Mouse (Mus musculus) heart, embryonic 12.5 days (tissue): Measurements from ENCODE around the gene Taf11. TPM values are rescaled to one million over a fixed set of nuclear protein-coding genes. Genes with fewer than 3 reads are reported as not detected.

Experiments
- ATAC-seq: fragments of 200-750 bp; cut with Nextera tagmentation; 2 replicates; pipeline ENCODE4 v1.8.0; 2017; ENCODE audit warnings: moderate TSS enrichment, moderate library complexity; ENCODE audit not compliant: insufficient number of reproducible peaks, low FRiP score
- H3K27ac ChIP-seq: fragments of 300-500 bp; sonication (generic); 2 replicates; pipeline ENCODE4 v1.5.1; 2016; ENCODE audit warnings: mild to moderate bottlenecking, moderate library complexity; ENCODE audit not compliant: poor library complexity, severe bottlenecking
- H3K27me3 ChIP-seq: fragments of 300-500 bp; sonication (generic); replicated peaks from 2 replicates; pipeline ENCODE4 v1.6.1; 2016; ENCODE audit warnings: mild to moderate bottlenecking, moderate library complexity
- H3K36me3 ChIP-seq: fragments of 300-500 bp; sonication (generic); 2 replicates; pipeline ENCODE4 v1.6.1; 2016; ENCODE audit warnings: mild to moderate bottlenecking, moderate library complexity
- H3K4me1 ChIP-seq: fragments of 300-500 bp; sonication (generic); replicated peaks from 2 replicates; pipeline ENCODE4 v1.6.1; 2016; ENCODE audit warnings: mild to moderate bottlenecking
- H3K4me2 ChIP-seq: fragments of 300-500 bp; sonication (generic); 2 replicates; pipeline ENCODE4 v1.6.1; 2016; ENCODE audit warnings: mild to moderate bottlenecking, moderate library complexity
- H3K4me3 ChIP-seq: fragments of 300-500 bp; sonication (generic); 2 replicates; pipeline ENCODE4 v1.5.1; 2016; ENCODE audit warnings: mild to moderate bottlenecking
- H3K9ac ChIP-seq: fragments of 300-500 bp; sonication (generic); 2 replicates; pipeline ENCODE4 v1.6.1; 2016; ENCODE audit warnings: mild to moderate bottlenecking, moderate library complexity
- H3K9me3 ChIP-seq: fragments of 300-500 bp; sonication (generic); replicated peaks from 2 replicates; pipeline ENCODE4 v1.6.1; 2016; ENCODE audit warnings: mild to moderate bottlenecking, moderate library complexity
- WGBS: fragments of 180-500 bp; shearing (Covaris S2); methylation state at CpG from one replicate; pipeline ENCODE4 v1.1.7; 2016; 5-methylcytosine and 5-hydroxymethylcytosine counted together
- polyA plus RNA-seq: library from polyadenylated mRNA; unstranded; fragments of >200 nt; fragmentation: Nextera tagmentation; extraction: Ambion mirVana; gene quantifications from 2 replicates; pipeline ENCODE4 v1.2.1, GENCODE M21; 2016

Gene Taf11
- polyA plus RNA-seq, 1 experiment from 2014 or later = 48.6 TPM

DNA sequence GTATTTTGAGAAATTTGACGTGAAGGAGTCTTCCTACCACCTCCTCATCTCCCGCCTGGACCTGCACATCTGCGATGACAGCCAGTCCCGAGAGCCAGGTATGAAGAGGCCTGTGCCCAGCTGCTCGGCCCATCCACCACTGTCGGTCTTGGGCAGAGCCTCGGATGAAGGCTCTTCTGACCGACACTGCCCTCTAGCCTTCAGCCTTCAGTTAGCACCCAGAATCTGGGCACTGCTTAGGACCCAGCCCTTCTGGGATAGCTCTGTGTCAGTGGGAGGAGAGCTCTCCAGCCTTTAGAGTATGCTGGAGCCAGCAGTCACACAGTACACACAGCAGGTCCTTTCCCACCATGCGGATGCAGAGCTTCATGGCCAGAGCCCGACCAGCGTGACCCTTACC is 28.1 kb downstream of the Taf11 start:
- H3K4me2 ChIP-seq = no peak overlapping the region
- no peaks in the 10 kb centered on the region for H3K9me3 ChIP-seq
- no peak overlapping the region for H3K9ac ChIP-seq
- no peak overlapping the region for H3K4me3 ChIP-seq
- H3K27me3 ChIP-seq = no peaks in the 10 kb centered on the region
- H3K27ac ChIP-seq = no peak overlapping the region
- H3K4me1 ChIP-seq = no peaks in the 10 kb centered on the region
- H3K36me3 ChIP-seq = peaks cover 74% of the 10 kb centered on the region
- no peak for ATAC-seq
- WGBS = 66% methylated on average over 11 of the region's 11 CpGs

DNA sequence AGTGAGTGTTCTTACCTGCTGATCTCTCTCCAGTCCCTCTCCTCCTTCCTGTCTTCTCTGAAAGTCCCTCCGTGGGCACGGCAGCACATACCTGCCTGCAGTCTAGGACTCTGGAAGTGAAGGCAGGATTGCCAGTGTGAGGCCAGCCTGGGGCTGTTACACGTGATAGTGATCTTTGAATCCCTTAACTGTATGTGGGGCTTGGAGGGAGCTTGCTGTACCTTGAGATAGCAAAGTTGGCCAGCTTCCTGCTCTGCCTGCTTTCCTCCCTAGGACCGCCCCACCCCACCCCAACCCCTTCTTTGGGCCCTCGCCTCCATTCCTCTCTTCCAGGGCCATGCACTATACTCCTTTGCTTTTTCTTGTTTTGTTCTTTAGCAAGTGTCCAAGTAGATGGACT is 35.1 kb downstream of the Taf11 start:
- Histone ChIP-seq H3K36me3 (peaks cover 16% of the 10 kb centered on the region; the same call in 1 of the 2 replicates), H3K4me2 (no peak overlapping the region), H3K27ac (no peak overlapping the region), H3K9me3 (no peaks in the 10 kb centered on the region), H3K4me1 (peaks cover 15% of the 10 kb centered on the region), H3K4me3 (no peak overlapping the region), H3K9ac (no peak overlapping the region), H3K27me3 (no peaks in the 10 kb centered on the region)
- no peak for ATAC-seq
- WGBS = 43% methylated on average over 5 of the region's 5 CpGs

DNA sequence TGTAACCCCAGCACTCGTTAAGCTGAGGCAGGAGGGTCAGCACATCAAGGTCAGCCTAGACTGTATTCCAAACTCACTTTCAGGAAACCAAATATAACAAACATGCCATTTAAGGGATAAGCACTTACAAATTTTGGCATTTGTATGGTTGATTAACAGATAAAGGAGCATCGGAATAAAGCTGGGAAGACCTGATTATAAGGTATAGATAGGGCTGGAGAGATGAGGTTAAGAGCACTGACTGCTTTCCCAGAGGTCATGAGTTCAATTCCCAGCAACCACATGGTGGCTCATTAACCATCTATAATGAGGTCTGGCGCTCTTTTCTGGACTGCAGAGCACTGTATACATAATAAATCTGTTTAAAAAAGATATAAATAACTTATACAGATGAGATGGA is 36.1 kb downstream of the Taf11 start:
- no peak for ATAC-seq
- Histone ChIP-seq H3K4me3 (no peak overlapping the region), H3K9ac (no peak overlapping the region), H3K27ac (no peak overlapping the region), H3K4me1 (peaks cover 15% of the 10 kb centered on the region), H3K9me3 (no peaks in the 10 kb centered on the region), H3K27me3 (no peaks in the 10 kb centered on the region), H3K36me3 (peaks cover 8% of the 10 kb centered on the region; the same call in 1 of the 2 replicates), H3K4me2 (no peak overlapping the region)
- WGBS = 77% methylated on average over 3 of the region's 3 CpGs

DNA sequence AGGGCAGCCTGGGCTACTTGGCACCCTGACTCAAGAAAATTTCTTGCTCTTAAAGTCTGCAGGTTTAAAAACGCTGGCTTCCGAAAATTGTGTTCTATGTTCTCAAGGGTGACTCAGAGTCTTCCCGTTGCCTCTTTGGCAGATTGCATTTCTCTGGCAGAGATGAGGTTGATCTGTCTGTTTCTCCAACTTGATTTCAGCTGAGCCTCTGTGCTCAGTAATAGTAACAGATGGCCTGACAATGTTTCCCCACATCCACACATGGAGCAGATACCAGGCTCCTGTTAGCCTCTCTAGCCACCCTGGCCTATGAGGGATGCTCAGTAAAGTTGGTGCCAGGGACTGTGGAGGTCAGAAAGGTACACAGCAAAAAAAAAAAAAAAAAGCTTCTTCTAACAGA is 37.8 kb downstream of the Taf11 start:
- Histone ChIP-seq H3K4me3 (no peak overlapping the region), H3K9me3 (no peaks in the 10 kb centered on the region), H3K9ac (no peak overlapping the region), H3K4me1 (peaks cover 19% of the 10 kb centered on the region), H3K36me3 (peaks cover 6% of the 10 kb centered on the region; the same call in 1 of the 2 replicates), H3K4me2 (no peak overlapping the region), H3K27ac (no peak overlapping the region), H3K27me3 (no peaks in the 10 kb centered on the region)
- no peak for ATAC-seq
- WGBS = 94% methylated on average over 3 of the region's 3 CpGs

DNA sequence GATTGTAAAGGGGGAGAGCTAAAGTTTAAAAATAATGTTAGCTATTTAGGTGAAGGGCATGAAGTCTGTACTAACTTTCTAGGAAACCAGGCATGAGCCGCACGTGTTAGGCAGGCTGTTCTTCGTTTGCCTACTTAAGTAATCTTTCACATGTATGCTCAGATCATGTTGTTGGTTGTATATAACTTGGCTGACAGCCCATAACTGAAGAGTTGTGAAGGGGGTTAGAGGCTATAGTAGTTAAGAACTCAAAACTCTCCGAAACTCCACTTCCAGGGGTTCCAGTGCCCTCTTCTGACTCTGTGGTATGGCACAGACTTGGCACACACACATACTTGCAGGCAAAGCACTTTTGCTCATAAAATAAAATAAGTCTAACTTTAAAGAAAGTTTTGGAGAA is 42.9 kb downstream of the Taf11 start:
- H3K9me3 ChIP-seq = no peaks in the 10 kb centered on the region
- no peak for ATAC-seq
- peaks cover 11% of the 10 kb centered on the region; the same call in 1 of the 2 replicates for H3K4me1 ChIP-seq
- 86% methylated on average over 4 of the region's 4 CpGs for WGBS
- peaks cover 4% of the 10 kb centered on the region; the same call in 1 of the 2 replicates for H3K36me3 ChIP-seq
- no peak overlapping the region for H3K9ac ChIP-seq
- no peak overlapping the region for H3K4me2 ChIP-seq
- no peak overlapping the region for H3K27ac ChIP-seq
- no peaks in the 10 kb centered on the region for H3K27me3 ChIP-seq
- H3K4me3 ChIP-seq = no peak overlapping the region

DNA sequence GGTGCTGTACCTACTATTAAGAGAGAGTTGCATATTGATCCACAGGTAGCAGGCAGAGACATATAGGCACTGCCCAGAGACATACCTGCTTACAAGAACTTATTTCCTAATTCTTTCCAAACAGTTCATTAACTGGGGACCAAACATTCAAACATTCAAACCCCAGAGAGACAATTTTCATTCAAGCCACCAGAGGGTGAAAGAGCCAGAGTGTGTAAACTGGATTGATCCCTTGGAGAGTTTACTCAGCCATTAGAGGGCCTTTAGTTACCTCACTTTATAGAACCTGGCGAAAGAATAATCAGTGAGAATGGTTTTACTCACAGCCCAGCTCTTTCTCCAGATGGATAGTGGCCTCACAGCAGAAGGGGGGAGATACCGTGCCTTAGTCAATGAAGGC is 44.2 kb downstream of the Taf11 start:
- Histone ChIP-seq H3K36me3 (peaks cover 4% of the 10 kb centered on the region; the same call in 1 of the 2 replicates), H3K4me2 (no peak overlapping the region)
- WGBS = 82% methylated on average over 2 of the region's 2 CpGs

DNA sequence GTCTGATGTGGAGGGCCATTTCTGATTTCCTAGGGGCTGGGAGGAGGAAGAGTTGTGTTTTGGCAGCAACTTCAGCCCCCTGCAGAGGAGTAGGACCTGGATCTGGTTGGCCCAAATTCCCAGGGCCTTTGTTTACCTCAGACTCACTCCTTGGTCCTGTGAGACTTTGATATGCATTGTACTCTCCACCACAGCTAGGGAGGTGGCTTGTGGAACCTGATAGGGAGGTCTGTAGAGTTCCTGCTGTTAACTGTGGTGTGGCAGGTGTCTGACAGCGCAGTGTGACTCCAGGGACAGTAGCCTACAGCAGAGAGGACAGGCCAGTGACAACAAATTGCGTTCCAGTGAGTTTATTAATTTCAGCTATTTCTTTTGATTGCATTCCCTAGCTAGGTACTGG is 50.5 kb downstream of the Taf11 start:
- no peak overlapping the region for H3K4me3 ChIP-seq
- no peak overlapping the region for H3K27ac ChIP-seq
- peaks cover 38% of the 10 kb centered on the region for H3K4me1 ChIP-seq
- H3K27me3 ChIP-seq = no peaks in the 10 kb centered on the region
- H3K9ac ChIP-seq = no peak overlapping the region
- H3K4me2 ChIP-seq = 0 out of 2 replicates have a peak overlapping the region, but pooled peaks have one; percentile 88
- ATAC-seq = no peak
- peaks cover 5% of the 10 kb centered on the region; the same call in 1 of the 2 replicates for H3K36me3 ChIP-seq
- WGBS = 49% methylated on average over 2 of the region's 2 CpGs
- no peaks in the 10 kb centered on the region for H3K9me3 ChIP-seq

More for the DNA sequence above, 44.2 kb downstream of the Taf11 start:
- Histone ChIP-seq H3K9me3 (no peaks in the 10 kb centered on the region), H3K27me3 (no peaks in the 10 kb centered on the region), H3K4me3 (no peak overlapping the region), H3K27ac (no peak overlapping the region), H3K4me1 (peaks cover 18% of the 10 kb centered on the region), H3K9ac (no peak overlapping the region)
- ATAC-seq = no peak

DNA sequence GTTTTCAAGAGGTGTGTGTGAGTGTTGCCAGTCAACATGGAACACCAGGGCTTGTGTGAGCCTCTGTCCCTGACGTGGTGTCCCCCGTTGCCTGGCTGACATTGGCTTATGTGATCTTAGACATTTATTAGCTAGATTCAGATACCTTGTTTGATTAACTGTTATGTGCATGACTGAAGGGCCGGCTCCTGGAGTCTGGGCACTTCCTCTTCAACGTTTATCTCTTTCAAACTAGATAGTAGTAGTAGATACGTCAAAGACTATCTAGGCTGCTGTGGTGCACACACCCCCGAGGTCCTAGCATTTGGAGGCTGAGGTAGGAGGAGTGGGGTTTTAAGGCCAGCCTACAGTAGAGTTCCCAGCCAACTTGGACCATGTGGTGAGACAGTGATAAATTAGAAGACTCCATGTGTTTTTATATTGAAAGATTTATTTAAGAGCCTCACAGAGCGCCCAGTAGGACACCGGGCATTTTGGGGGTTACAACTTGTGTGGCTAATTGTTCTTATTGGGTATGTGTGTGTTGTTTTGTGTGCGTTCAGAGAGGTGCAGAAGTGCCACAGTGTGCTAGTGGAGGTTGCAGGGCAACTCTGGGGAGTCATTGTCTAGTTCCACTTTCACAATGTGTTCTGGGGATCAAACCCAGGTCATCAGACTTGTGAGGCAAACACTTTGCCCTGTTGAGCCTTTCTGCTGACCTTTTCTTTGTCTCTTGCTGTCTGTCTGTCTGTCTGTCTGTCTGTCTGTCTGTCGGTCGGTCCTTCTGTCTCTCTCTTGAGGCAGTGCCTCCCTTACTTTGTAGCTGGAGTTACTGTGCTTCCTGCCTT is 51.8 kb downstream of the Taf11 start:
- Histone ChIP-seq H3K9me3 (no peaks in the 10 kb centered on the region), H3K9ac (peak overlapping the region; percentile 87), H3K36me3 (peaks cover 16% of the 10 kb centered on the region), H3K4me1 (peaks cover 38% of the 10 kb centered on the region), H3K27me3 (no peaks in the 10 kb centered on the region), H3K4me3 (peak overlapping the region; percentile 71), H3K27ac (0 out of 2 replicates have a peak overlapping the region, but pooled peaks have one; percentile 68), H3K4me2 (peak overlapping the region; percentile 88)
- no peak for ATAC-seq
- 35% methylated on average over 11 of the region's 11 CpGs for WGBS

DNA sequence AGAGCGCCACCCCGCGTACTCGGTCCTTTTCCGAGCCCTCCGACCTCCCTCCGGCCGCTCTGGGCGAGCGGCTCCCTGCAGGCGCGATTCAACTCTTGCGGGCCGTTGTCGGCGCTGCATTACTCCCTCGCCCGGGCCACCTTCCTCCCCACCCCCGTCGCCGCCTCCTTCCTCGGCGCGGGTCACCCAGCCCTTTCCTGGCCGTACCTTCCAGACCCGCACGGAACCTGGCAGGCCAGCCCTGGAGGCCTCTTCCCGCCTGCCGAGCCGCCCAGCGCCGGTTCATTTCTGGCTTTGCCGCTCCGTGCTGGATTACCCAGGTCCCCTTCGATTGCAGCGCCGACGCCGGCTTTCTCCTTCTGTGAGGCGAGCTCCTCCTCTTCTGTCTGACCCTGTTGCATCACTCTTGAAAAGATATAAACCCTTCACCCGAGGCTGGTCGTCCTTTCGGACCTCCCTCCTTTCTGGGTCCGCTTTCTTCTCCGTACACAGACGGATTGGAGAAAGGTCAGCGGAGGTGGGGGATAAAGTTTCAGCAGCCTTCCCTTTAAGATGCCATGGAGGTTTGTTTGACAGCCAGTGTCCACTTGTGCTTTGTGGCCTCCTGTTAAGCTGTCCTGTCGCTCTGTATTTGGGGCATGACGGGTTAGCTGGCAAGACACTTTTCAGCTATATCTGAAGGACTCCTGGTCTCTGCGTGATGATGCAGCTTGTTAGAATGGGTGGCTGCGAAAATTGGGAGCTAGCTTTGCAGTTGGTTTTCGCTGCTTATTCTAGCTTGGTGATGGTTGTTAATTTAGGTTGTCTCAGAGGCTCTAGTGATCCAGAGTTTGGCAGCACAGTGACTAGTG is 52.6 kb downstream of the Taf11 start:
- Histone ChIP-seq H3K4me2 (peak overlapping the region; percentile 88), H3K36me3 (peaks cover 24% of the 10 kb centered on the region), H3K4me1 (peaks cover 38% of the 10 kb centered on the region), H3K27ac (peak overlapping the region; percentile 68), H3K27me3 (no peaks in the 10 kb centered on the region), H3K9ac (peak overlapping the region; percentile 87), H3K4me3 (peak overlapping the region; percentile 71), H3K9me3 (no peaks in the 10 kb centered on the region)
- 2% methylated on average over 52 of the region's 52 CpGs for WGBS
- ATAC-seq = peak; percentile 68

DNA sequence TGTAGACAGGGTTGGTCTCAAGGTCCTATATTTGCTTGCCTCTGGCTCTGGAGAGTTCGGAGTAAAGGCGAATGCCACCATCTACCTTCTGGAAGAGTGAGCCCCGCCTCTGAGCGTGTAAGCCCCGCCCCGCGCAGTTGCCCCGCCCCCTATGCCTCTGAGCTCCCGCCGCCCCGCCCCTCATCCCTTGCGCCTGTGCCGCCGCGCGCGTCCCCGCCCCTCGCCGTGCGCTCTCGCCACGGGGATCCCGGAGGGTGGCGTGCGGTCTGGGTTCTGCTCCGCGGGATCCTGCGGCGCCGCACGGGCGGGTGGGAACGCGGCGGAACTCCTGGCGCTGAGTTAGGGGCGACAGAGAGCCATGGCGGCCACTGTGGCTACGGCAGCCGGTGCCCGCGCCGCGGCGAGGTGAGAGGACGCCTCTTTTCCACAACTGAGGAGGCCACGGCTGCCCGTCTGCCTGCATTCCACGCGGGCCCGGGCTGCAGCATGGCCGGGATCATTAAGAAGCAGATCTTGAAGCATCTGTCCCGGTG is 53.3 kb downstream of the Taf11 start, which contains the start of gene Uhrf1bp1:
Gene Uhrf1bp1 (plus strand): TSS at position 177 of the 533 bp plus-strand sequence.
- peaks cover 38% of the 10 kb centered on the region for H3K4me1 ChIP-seq
- no peaks in the 10 kb centered on the region for H3K27me3 ChIP-seq
- under 1% methylated on average over 54 of the region's 54 CpGs for WGBS
- peak within 1 kb of the TSS; percentile 71 for H3K4me3 ChIP-seq
- peak within 1 kb of the TSS; percentile 68 for H3K27ac ChIP-seq
- peak within 1 kb of the TSS; percentile 88 for H3K4me2 ChIP-seq
- peak; percentile 89 for ATAC-seq
- H3K9me3 ChIP-seq = no peaks in the 10 kb centered on the region
- H3K9ac ChIP-seq = peak within 1 kb of the TSS; percentile 87
- peaks cover 29% of the 10 kb centered on the region for H3K36me3 ChIP-seq
